In genomic region chr2:9423534-9423933, GRCm38 (mm10) we compare ENCODE assay signal across 21 mouse cellular contexts.
"Had no signal": no experiment of that assay in that cellular context is flagged by ENCODE, and none has a peak within 500 bp of the region (broad histone marks: within the 10 kb centered on the region; RNA-seq: fewer than 3 reads in every experiment).

No protein-coding gene starts in this region.

- H3K4me2 ChIP-seq: kidney, embryonic 15.5 days; limb, embryonic 12.5 days; limb, embryonic 15.5 days; liver, embryonic 11.5 days; lung, embryonic 14.5 days had no signal

- H3K27ac ChIP-seq: kidney, embryonic 15.5 days; left cerebral cortex, adult 2 months; limb, embryonic 12.5 days; limb, embryonic 15.5 days; liver, embryonic 14.5 days; macrophage; stomach, postnatal 0 days had no signal

- H3K4me3 ChIP-seq: kidney, embryonic 15.5 days; left cerebral cortex, adult 2 months; limb, embryonic 12.5 days; limb, embryonic 15.5 days had no signal

- DNase-seq: kidney, adult 11 months; kidney, adult 8-10 months; kidney, postnatal 10 days; kidney, postnatal 36 days; layer of hippocampus, postnatal 36 days; left cerebral cortex, postnatal 4 days; liver, postnatal 0 days; lung, embryonic 14.5 days; right cerebral cortex, postnatal 4 days; thymus, adult 2 months; thymus, postnatal 14 days; thymus, postnatal 4 days had no signal

- H3K4me1 ChIP-seq: kidney, embryonic 15.5 days; limb, embryonic 12.5 days had no signal

- H3K9me3 ChIP-seq: kidney, embryonic 15.5 days; limb, embryonic 12.5 days; limb, embryonic 15.5 days had no signal

- H3K9ac ChIP-seq: kidney, embryonic 15.5 days; limb, embryonic 12.5 days; limb, embryonic 15.5 days; liver, embryonic 14.5 days; liver, postnatal 0 days; lung, embryonic 14.5 days had no signal

- H3K27me3 ChIP-seq: kidney, embryonic 15.5 days; limb, embryonic 12.5 days; limb, embryonic 15.5 days had no signal

- ATAC-seq: liver, postnatal 0 days; lung, postnatal 0 days had no signal

- H3K36me3 ChIP-seq: kidney, embryonic 15.5 days; limb, embryonic 12.5 days; limb, embryonic 15.5 days had no signal
